Mouse (Mus musculus) forebrain, embryonic 16.5 days (tissue): ENCODE measurements around the gene Fgr. TPM values are rescaled to one million over a fixed set of nuclear protein-coding genes. Genes with fewer than 3 reads are reported as not detected.
"Not testable (repeated sequence)": the region's sequence is repeated elsewhere in the genome, so short reads cannot be mapped to it uniquely, and the experiment has no call there.

Experiments used
- ATAC-seq: fragments of 200-750 bp; cut with Nextera tagmentation; 2 replicates; pipeline ENCODE4 v1.8.0; 2017; ENCODE audit warnings: mild to moderate bottlenecking, moderate library complexity
- H3K27ac ChIP-seq: fragments of 300-500 bp; sonication (generic); 2 replicates; pipeline ENCODE4 v1.5.1; 2014; ENCODE audit warnings: low read length, control low read depth
- H3K27me3 ChIP-seq: fragments of 300-500 bp; sonication (generic); replicated peaks from 2 replicates; pipeline ENCODE4 v1.6.1; 2014; ENCODE audit warnings: low read length; ENCODE audit not compliant: control insufficient read depth, insufficient read depth
- H3K36me3 ChIP-seq: fragments of 300-500 bp; sonication (generic); 2 replicates; pipeline ENCODE4 v1.6.1; 2014; ENCODE audit not compliant: control insufficient read depth, insufficient read depth
- H3K4me1 ChIP-seq: fragments of 300-500 bp; sonication (generic); replicated peaks from 2 replicates; pipeline ENCODE4 v1.6.1; 2014; ENCODE audit warnings: low read length; ENCODE audit not compliant: control insufficient read depth, insufficient read depth
- H3K4me2 ChIP-seq: fragments of 300-500 bp; sonication (generic); 2 replicates; pipeline ENCODE4 v1.6.1; 2014; ENCODE audit warnings: mild to moderate bottlenecking, low read length, control low read depth
- H3K4me3 ChIP-seq: fragments of 300-500 bp; sonication (generic); replicated peaks from 2 replicates; pipeline ENCODE4 v1.5.1; 2014; ENCODE audit warnings: mild to moderate bottlenecking, low read length, control low read depth
- H3K9ac ChIP-seq: fragments of 300-500 bp; sonication (generic); replicated peaks from 2 replicates; pipeline ENCODE4 v1.6.1; 2014; ENCODE audit warnings: low read depth, low read length, control low read depth
- H3K9me3 ChIP-seq: fragments of 300-500 bp; sonication (generic); 2 replicates; pipeline ENCODE4 v1.6.1; 2016; ENCODE audit warnings: low read length; ENCODE audit not compliant: control insufficient read depth
- WGBS: fragments of 180-500 bp; shearing (Covaris S2); extraction: QIAGEN DNeasy Blood & Tissue Kit; methylation state at CpG from one replicate; pipeline ENCODE4 v1.1.7; 2014; 5-methylcytosine and 5-hydroxymethylcytosine counted together
- polyA plus RNA-seq: library from polyadenylated mRNA; unstranded; fragments of >200 nt; fragmentation: Nextera tagmentation; extraction: Ambion mirVana; gene quantifications from 2 replicates; pipeline ENCODE4 v1.2.1, GENCODE M21; 2015

The Fgr gene
- not detected in 2 replicates for polyA plus RNA-seq

GRCm38 (mm10) chr4:132973814-132974398, at the start of gene Fgr:
Gene Fgr, plus strand, starts transcription at chr4:132974095.
- Histone ChIP-seq H3K9ac (no peak within 1 kb of the TSS), H3K27me3 (peaks cover 20% of the 10 kb centered on the region), H3K9me3 (no peaks in the 10 kb centered on the region), H3K4me3 (no peak within 1 kb of the TSS; the same call in 1 of the 2 replicates), H3K36me3 (no peaks in the 10 kb centered on the region), H3K4me1 (peaks cover 15% of the 10 kb centered on the region), H3K27ac (no peak within 1 kb of the TSS), H3K4me2 (peak within 1 kb of the TSS; percentile 25; the same call in 1 of the 2 replicates)
- 8% methylated on average over 21 of the region's 21 CpGs for WGBS
- no peak for ATAC-seq

- H3K36me3 ChIP-seq, H3K27ac ChIP-seq, H3K9ac ChIP-seq, H3K4me2 ChIP-seq, H3K9me3 ChIP-seq, ATAC-seq, H3K27me3 ChIP-seq, H3K4me1 ChIP-seq, H3K4me3 ChIP-seq: not testable (repeated sequence)
- 68% methylated on average over 2 of the region's 2 CpGs for WGBS
These were observed 47.4 kb upstream of the Fgr start for GRCm38 (mm10) chr4:132926520-132926919.

GRCm38 (mm10) chr4:132930784-132931183, 43.1 kb upstream of the Fgr start:
- H3K4me2 ChIP-seq, result no peak overlapping the region
- 5% methylated on average over 8 of the region's 8 CpGs for whole genome bisulfite sequencing

GRCm38 (mm10) chr4:132932752-132933404, 41.0 kb upstream of the Fgr start:
- WGBS, result 82% methylated on average over 4 of the region's 4 CpGs
- Histone ChIP-seq H3K27me3 (no peaks in the 10 kb centered on the region), H3K4me1 (peaks cover 2% of the 10 kb centered on the region; the same call in 1 of the 2 replicates), H3K27ac (no peak overlapping the region), H3K9me3 (no peaks in the 10 kb centered on the region), H3K4me3 (no peak overlapping the region), H3K9ac (no peak overlapping the region), H3K4me2 (no peak overlapping the region), H3K36me3 (no peaks in the 10 kb centered on the region)
- no peak for ATAC-seq

More at GRCm38 (mm10) chr4:132930784-132931183, 43.1 kb upstream of the Fgr start:
- Histone ChIP-seq H3K27me3 (no peaks in the 10 kb centered on the region), H3K9ac (no peak overlapping the region), H3K36me3 (no peaks in the 10 kb centered on the region), H3K27ac (no peak overlapping the region), H3K4me3 (no peak overlapping the region), H3K9me3 (no peaks in the 10 kb centered on the region), H3K4me1 (no peaks in the 10 kb centered on the region)
- ATAC-seq, result no peak

GRCm38 (mm10) chr4:132934639-132935038, 39.3 kb upstream of the Fgr start:
- no peaks in the 10 kb centered on the region for H3K27me3 ChIP-seq
- H3K27ac ChIP-seq, result no peak overlapping the region
- WGBS, result 22% methylated on average over 7 of the region's 7 CpGs
- no peaks in the 10 kb centered on the region for H3K36me3 ChIP-seq
- no peak for ATAC-seq
- no peaks in the 10 kb centered on the region for H3K9me3 ChIP-seq
- no peak overlapping the region for H3K4me2 ChIP-seq
- H3K9ac ChIP-seq, result no peak overlapping the region
- peaks cover 16% of the 10 kb centered on the region for H3K4me1 ChIP-seq
- no peak overlapping the region for H3K4me3 ChIP-seq

GRCm38 (mm10) chr4:132938181-132938941, 35.5 kb upstream of the Fgr start:
- ATAC-seq, result peak; percentile 91
- H3K27me3 ChIP-seq, result no peaks in the 10 kb centered on the region
- no peaks in the 10 kb centered on the region for H3K9me3 ChIP-seq
- 32% methylated on average over 12 of the region's 12 CpGs for WGBS
- peak overlapping the region; percentile 32; the same call in 1 of the 2 replicates for H3K9ac ChIP-seq
- H3K4me2 ChIP-seq, result peak overlapping the region; percentile 39
- no peaks in the 10 kb centered on the region for H3K36me3 ChIP-seq
- peak overlapping the region; percentile 20; the same call in 1 of the 2 replicates for H3K4me3 ChIP-seq
- H3K27ac ChIP-seq, result peak overlapping the region; percentile 96
- peaks cover 16% of the 10 kb centered on the region for H3K4me1 ChIP-seq

GRCm38 (mm10) chr4:132939421-132940127, 34.3 kb upstream of the Fgr start:
- H3K4me2 ChIP-seq, result no peak overlapping the region
- H3K4me3 ChIP-seq, result no peak overlapping the region
- H3K27ac ChIP-seq, result no peak overlapping the region
- 23% methylated on average over 22 of the region's 22 CpGs for WGBS
- no peaks in the 10 kb centered on the region for H3K36me3 ChIP-seq
- H3K27me3 ChIP-seq, result no peaks in the 10 kb centered on the region
- H3K9ac ChIP-seq, result no peak overlapping the region
- no peak for ATAC-seq
- peaks cover 16% of the 10 kb centered on the region for H3K4me1 ChIP-seq
- no peaks in the 10 kb centered on the region for H3K9me3 ChIP-seq

GRCm38 (mm10) chr4:132941012-132941729, 32.7 kb upstream of the Fgr start:
- Histone ChIP-seq H3K9me3 (no peaks in the 10 kb centered on the region), H3K4me2 (no peak overlapping the region), H3K27ac (no peak overlapping the region), H3K27me3 (no peaks in the 10 kb centered on the region), H3K36me3 (no peaks in the 10 kb centered on the region), H3K9ac (no peak overlapping the region), H3K4me3 (no peak overlapping the region), H3K4me1 (peaks cover 22% of the 10 kb centered on the region)
- no peak for ATAC-seq
- 58% methylated on average over 23 of the region's 23 CpGs for WGBS
